Mouse (Mus musculus) liver, adult 2 months (tissue): Measurements from ENCODE around the gene Prss56.

Source experiments
- CTCF ChIP-seq: fragments of 200-500 bp; IDR thresholded peaks from 2 replicates; pipeline ENCODE4 v1.5.1; 2011; ENCODE audit warnings: low read depth, low read length, control low read depth
- POLR2A ChIP-seq: fragments of 200-500 bp; IDR thresholded peaks from 2 replicates; pipeline ENCODE4 v1.6.1; 2011; ENCODE audit warnings: low read length, control low read depth; ENCODE audit not compliant: insufficient read depth; ENCODE audit errors: extremely low read depth

GRCm38 (mm10) chr1:87153776-87154500, 29.2 kb upstream of the Prss56 start:
- TF ChIP-seq POLR2A, result no peak
- TF ChIP-seq CTCF, result no peak
